8 mouse cellular contexts compared by ENCODE assay signal in the genomic region with DNA sequence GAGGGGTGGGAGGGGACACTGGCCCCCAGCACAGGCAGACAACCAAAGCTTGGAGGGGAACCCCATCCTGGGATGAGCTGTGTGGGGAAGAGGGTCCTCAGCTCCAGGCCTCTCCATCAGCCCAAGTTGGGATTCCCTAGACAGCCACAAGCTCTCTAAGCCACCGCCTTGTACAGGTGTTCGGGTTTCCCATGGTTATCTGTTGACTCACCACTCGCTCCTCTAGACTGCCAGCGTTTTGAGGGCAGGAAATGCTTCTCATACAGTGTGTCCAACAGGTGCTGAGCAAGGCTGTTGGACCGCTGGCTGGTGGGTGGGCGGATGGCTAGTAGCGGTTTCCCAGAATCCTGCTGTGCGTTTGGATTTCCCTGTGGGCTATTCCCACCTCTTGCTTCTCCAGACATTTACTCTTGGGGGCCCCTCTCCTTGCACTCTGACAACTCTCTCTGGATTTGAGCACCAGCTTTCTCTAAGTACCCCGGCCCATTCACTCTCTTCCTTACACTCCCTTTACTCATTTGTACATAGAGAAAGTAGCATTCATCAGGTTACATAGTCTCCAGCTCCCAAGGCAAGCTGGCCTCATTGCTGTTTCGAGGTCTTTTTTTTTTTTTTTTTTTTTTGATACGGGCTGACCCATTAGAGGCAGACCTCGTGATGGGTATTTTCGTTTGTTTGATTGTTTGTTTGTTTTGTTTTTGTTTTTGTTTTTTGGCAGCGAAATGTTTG. TPM values are rescaled to one million over a fixed set of nuclear protein-coding genes. Genes with fewer than 3 reads are reported as not detected.
DNase-seq lines count a peak whose midpoint lies in the region; ATAC-seq and TF ChIP-seq lines count a peak whose summit lies in the region.

No protein-coding gene starts in this region.

- no peaks in the 10 kb centered on the region for H3K9me3 ChIP-seq in lung, postnatal 0 days (ENCODE audit: low read length)
- H3K9me3 ChIP-seq in forebrain, embryonic 15.5 days = no peaks in the 10 kb centered on the region
- H3K9me3 ChIP-seq in limb, embryonic 12.5 days = no peaks in the 10 kb centered on the region

- peaks cover 21% of the 10 kb centered on the region for H3K27me3 ChIP-seq in lung, postnatal 0 days (replicated peaks; ENCODE audit: insufficient read depth, low read length)
- H3K27me3 ChIP-seq in forebrain, embryonic 15.5 days = peaks cover 16% of the 10 kb centered on the region; the same call in 1 of the 2 replicates
- H3K27me3 ChIP-seq in limb, embryonic 12.5 days = peaks cover 72% of the 10 kb centered on the region

- 12% methylated on average over 14 of the region's 14 CpGs for WGBS in lung, postnatal 0 days
- 15% methylated on average over 14 of the region's 14 CpGs for WGBS in forebrain, embryonic 15.5 days
- WGBS in limb, embryonic 12.5 days = 13% methylated on average over 14 of the region's 14 CpGs

- peaks cover 4% of the 10 kb centered on the region; the same call in 1 of the 2 replicates for H3K4me1 ChIP-seq in lung, postnatal 0 days (ENCODE audit: insufficient read depth, low read depth, low read length)
- H3K4me1 ChIP-seq in forebrain, embryonic 15.5 days = peaks cover 45% of the 10 kb centered on the region
- H3K4me1 ChIP-seq in limb, embryonic 12.5 days (replicated peaks) = peaks cover 35% of the 10 kb centered on the region

- no peak overlapping the region for H3K27ac ChIP-seq in lung, postnatal 0 days (ENCODE audit: low read length)
- peak overlapping the region; percentile 91 for H3K27ac ChIP-seq in forebrain, embryonic 15.5 days (replicated peaks)
- no peak overlapping the region for H3K27ac ChIP-seq in limb, embryonic 12.5 days

- no peak for TF ChIP-seq EP300 in lung, postnatal 0 days (IDR thresholded peaks at IDR 0.05)

- H3K9ac ChIP-seq in lung, postnatal 0 days (replicated peaks; ENCODE audit: low read depth) = no peak overlapping the region
- H3K9ac ChIP-seq in forebrain, embryonic 15.5 days (replicated peaks) = peak overlapping the region; percentile 16; the same call in 1 of the 2 replicates
- 0 out of 2 replicates have a peak overlapping the region, but pooled peaks have one; percentile 4 for H3K9ac ChIP-seq in limb, embryonic 12.5 days (replicated peaks)

- H3K4me2 ChIP-seq in lung, postnatal 0 days (replicated peaks; ENCODE audit: low read depth, low read length) = peak overlapping the region; percentile 93
- H3K4me2 ChIP-seq in forebrain, embryonic 15.5 days (replicated peaks) = peak overlapping the region; percentile 47
- H3K4me2 ChIP-seq in limb, embryonic 12.5 days = peak overlapping the region; percentile 39

- DNase-seq in lung, postnatal 0 days (ENCODE audit: low spot score) = no peak
- DNase-seq in lung, postnatal 4 days = no peak
- peak; percentile 32 for DNase-seq in retina, postnatal 1 day
- no peak for DNase-seq in urinary bladder, postnatal 4 days (ENCODE audit: low spot score in 2 of 2)
- no peak for DNase-seq in adrenal gland, postnatal 25 days
- DNase-seq in adrenal gland, adult (ENCODE audit: inconsistent age in 2 of 2, low spot score in 1 of 2) = no peak

- no peak for TF ChIP-seq CTCF in lung, postnatal 0 days (IDR thresholded peaks at IDR 0.05)

- no peaks in the 10 kb centered on the region for H3K36me3 ChIP-seq in lung, postnatal 0 days (ENCODE audit: insufficient read depth, low read length)
- H3K36me3 ChIP-seq in forebrain, embryonic 15.5 days = no peaks in the 10 kb centered on the region
- no peaks in the 10 kb centered on the region for H3K36me3 ChIP-seq in limb, embryonic 12.5 days

- H3K4me3 ChIP-seq in lung, postnatal 0 days (ENCODE audit: low read depth, low read length) = 0 out of 2 replicates have a peak overlapping the region, but pooled peaks have one; percentile 28
- H3K4me3 ChIP-seq in forebrain, embryonic 15.5 days = peak overlapping the region; percentile 30
- peak overlapping the region; percentile 27 for H3K4me3 ChIP-seq in limb, embryonic 12.5 days (replicated peaks)

- no peak for ATAC-seq in lung, postnatal 0 days
- ATAC-seq in forebrain, embryonic 15.5 days (replicated peaks) = peak; percentile 24
- ATAC-seq in limb, embryonic 12.5 days (ENCODE audit: insufficient number of reproducible peaks, insufficient read depth, low FRiP score, low TSS enrichment, low read depth) = no peak

RNA-seq across cellular contexts. Expression of a gene that starts 3.0 kb away (rescaled TPM):
- polyA plus RNA-seq in lung, postnatal 0 days (2015; fragmentation: Nextera tagmentation; extraction: Ambion mirVana) = 0.62 and 1.1 TPM in 2 replicates
- polyA plus RNA-seq in forebrain, embryonic 15.5 days (2015; fragmentation: Nextera tagmentation; extraction: Ambion mirVana) = 12.8 and 16.3 TPM in 2 replicates
- polyA plus RNA-seq in limb, embryonic 12.5 days (2016; fragmentation: Nextera tagmentation; extraction: Ambion mirVana) = 0.84 and 0.95 TPM in 2 replicates
- 1.2 TPM in 2 replicates for total RNA-seq in adrenal gland, postnatal 25 days (2021)

RNA-seq across cellular contexts. Expression of a gene that starts 46.9 kb away (rescaled TPM):
- 121 and 122 TPM in 2 replicates for polyA plus RNA-seq in lung, postnatal 0 days (2015; fragmentation: Nextera tagmentation; extraction: Ambion mirVana)
- 3.8 and 4.2 TPM in 2 replicates for polyA plus RNA-seq in forebrain, embryonic 15.5 days (2015; fragmentation: Nextera tagmentation; extraction: Ambion mirVana)
- polyA plus RNA-seq in limb, embryonic 12.5 days (2016; fragmentation: Nextera tagmentation; extraction: Ambion mirVana) = 30.0 and 33.9 TPM in 2 replicates
- 54.7 and 55.7 TPM in 2 replicates for total RNA-seq in adrenal gland, postnatal 25 days (2021)

RNA-seq across cellular contexts. Expression of a gene that starts 50.8 kb away (rescaled TPM):
- 4.9 and 6.6 TPM in 2 replicates for polyA plus RNA-seq in lung, postnatal 0 days (2015; fragmentation: Nextera tagmentation; extraction: Ambion mirVana)
- polyA plus RNA-seq in forebrain, embryonic 15.5 days (2015; fragmentation: Nextera tagmentation; extraction: Ambion mirVana) = 2.5 and 3.4 TPM in 2 replicates
- 21.1 and 23.8 TPM in 2 replicates for polyA plus RNA-seq in limb, embryonic 12.5 days (2016; fragmentation: Nextera tagmentation; extraction: Ambion mirVana)
- total RNA-seq in adrenal gland, postnatal 25 days (2021) = 2.4 and 4.3 TPM in 2 replicates

Comparison
In these comparisons a context has a peak if more than half of its experiments do, and no peak if none do; other contexts are left out.
1. H3K4me2 ChIP-seq: peak in every context shown above with its lines; median percentile 93 in lung, postnatal 0 days; 47 in forebrain, embryonic 15.5 days; 39 in limb, embryonic 12.5 days.